Mouse (Mus musculus) MEL (cell line): ENCODE measurements around the gene Plcb4. TPM values are rescaled to one million over a fixed set of nuclear protein-coding genes. Genes with fewer than 3 reads are reported as not detected.

Source experiments
- DNase-seq: peaks from one replicate; pipeline ENCODE4 v3.0.0; 2011; ENCODE audit warnings: low read depth, low spot score
- H3K27ac ChIP-seq: 2 replicates; pipeline ENCODE4 v1.5.1; 2012; ENCODE audit warnings: low read depth, mild to moderate bottlenecking, control low read depth, low read length, moderate library complexity; ENCODE audit not compliant: control insufficient read depth
- H3K27me3 ChIP-seq, 2 experiments: fragments of 150-350 bp in 1 of 2; sonication (generic) in 1 of 2; 2 replicates each; pipeline ENCODE4 v1.6.1; 2012; ENCODE audit warnings: low read length in 2 of 2, mild to moderate bottlenecking in 2 of 2, improper control_type of control experiment in 1 of 2, moderate library complexity in 1 of 2; ENCODE audit not compliant: insufficient read depth in 2 of 2, control insufficient read depth in 1 of 2
- H3K36me3 ChIP-seq, 2 experiments: 2 replicates each; pipeline ENCODE4 v1.6.1; 2012 to 2014; ENCODE audit warnings: low read length in 2 of 2, improper control_type of control experiment in 1 of 2, inconsistent platforms in 1 of 2, mild to moderate bottlenecking in 1 of 2; ENCODE audit not compliant: insufficient read depth in 2 of 2, control insufficient read depth in 1 of 2
- H3K4me1 ChIP-seq, 2 experiments: fragments of 150-350 bp in 1 of 2; sonication (generic) in 1 of 2; 2 replicates each; pipeline ENCODE4 v1.6.1; 2012; ENCODE audit warnings: low read length in 2 of 2, improper control_type of control experiment in 1 of 2, mild to moderate bottlenecking in 1 of 2; ENCODE audit not compliant: insufficient read depth in 2 of 2, control insufficient read depth in 1 of 2
- H3K4me3 ChIP-seq, 2 experiments: fragments of 150-350 bp in 1 of 2; sonication (generic) in 1 of 2; 2 replicates each; pipeline ENCODE4 v1.5.1; 2012; ENCODE audit warnings: low read depth in 2 of 2, low read length in 2 of 2, mild to moderate bottlenecking in 2 of 2, moderate library complexity in 2 of 2, control low read depth in 1 of 2, improper control_type of control experiment in 1 of 2; ENCODE audit not compliant: control insufficient read depth in 1 of 2, insufficient read depth in 1 of 2
- H3K79me2 ChIP-seq: 2 replicates; pipeline ENCODE4 v1.6.1; 2012; ENCODE audit warnings: mild to moderate bottlenecking, low read length, moderate library complexity; ENCODE audit not compliant: control insufficient read depth, poor library complexity, insufficient read depth
- H3K9ac ChIP-seq: 2 replicates; pipeline ENCODE4 v1.6.1; 2012; ENCODE audit warnings: low read depth, mild to moderate bottlenecking, control low read depth, low read length, moderate library complexity; ENCODE audit not compliant: control insufficient read depth, poor library complexity, severe bottlenecking
- H3K9me3 ChIP-seq: fragments of 150-350 bp; sonication (generic); replicated peaks from 2 replicates; pipeline ENCODE4 v1.6.1; 2012; ENCODE audit warnings: mild to moderate bottlenecking, low read length, improper control_type of control experiment, moderate library complexity; ENCODE audit not compliant: insufficient read depth
- CHD1 ChIP-seq: IDR thresholded peaks from 2 replicates; pipeline ENCODE4 v1.6.1; 2012; ENCODE audit warnings: low read depth, mild to moderate bottlenecking, inconsistent platforms, low read length, improper control_type of control experiment
- EP300 ChIP-seq, 2 experiments: IDR thresholded peaks; 2 replicates each; pipeline ENCODE4 v1.6.1; 2011; ENCODE audit warnings: improper control_type of control experiment in 2 of 2, low read length in 2 of 2, low read depth in 1 of 2, mild to moderate bottlenecking in 1 of 2
- GABPA ChIP-seq: IDR thresholded peaks from 2 replicates; pipeline ENCODE4 v1.6.1; 2012; ENCODE audit warnings: low read depth, mild to moderate bottlenecking, inconsistent platforms, low read length, improper control_type of control experiment, moderate library complexity
- JUND ChIP-seq: IDR thresholded peaks from 2 replicates; pipeline ENCODE4 v1.6.1; 2011; ENCODE audit warnings: low read depth, mild to moderate bottlenecking, improper control_type of control experiment, low read length
- KAT2A ChIP-seq: conservative IDR thresholded peaks from 2 replicates; pipeline ENCODE4 v1.6.1; 2012; ENCODE audit warnings: low read depth, low read length, improper control_type of control experiment, inconsistent platforms
- MAZ ChIP-seq: IDR thresholded peaks from 2 replicates; pipeline ENCODE4 v1.6.1; 2012; ENCODE audit warnings: low read depth, mild to moderate bottlenecking, inconsistent platforms, low read length, improper control_type of control experiment
- NELFE ChIP-seq: IDR thresholded peaks from 2 replicates; pipeline ENCODE4 v1.6.1; 2011; ENCODE audit warnings: low read depth, low read length, improper control_type of control experiment
- POLR2AphosphoS5 ChIP-seq: IDR thresholded peaks from 2 replicates; pipeline ENCODE4 v1.6.1; 2012; ENCODE audit warnings: low read depth, borderline replicate concordance, mild to moderate bottlenecking, inconsistent platforms, low read length, moderate library complexity, mixed read lengths
- RCOR1 ChIP-seq: IDR thresholded peaks from 2 replicates; pipeline ENCODE4 v1.6.1; 2012; ENCODE audit warnings: low read depth, mild to moderate bottlenecking, inconsistent platforms, low read length, improper control_type of control experiment
- ZKSCAN1 ChIP-seq: IDR thresholded peaks from 2 replicates; pipeline ENCODE4 v1.6.1; 2012; ENCODE audit warnings: low read depth, mild to moderate bottlenecking, inconsistent platforms, low read length, improper control_type of control experiment, moderate library complexity
- ZNF384 ChIP-seq: IDR thresholded peaks from 2 replicates; pipeline ENCODE4 v1.6.1; 2012; ENCODE audit warnings: low read depth, mild to moderate bottlenecking, inconsistent platforms, low read length, improper control_type of control experiment
- polyA plus RNA-seq, 2 experiments: library from polyadenylated mRNA; stranded (reverse) in 1 of 2; unstranded in 1 of 2; fragments of >175 nt in 1 of 2; fragments of >200 nt in 1 of 2; gene quantifications; 2 replicates each; pipeline versions ENCODE4 v1.2.1 to v1.2.4; 2012; ENCODE audit warnings: low replicate concordance in 2 of 2, low read depth in 1 of 2; ENCODE audit not compliant: insufficient read length in 2 of 2, insufficient read depth in 1 of 2, missing spikeins in 1 of 2
- total RNA-seq: library from RNA; depleted of rRNA; stranded (reverse); fragments of 300-350 nt; gene quantifications from 2 replicates; pipeline ENCODE4 v1.2.3, GENCODE M21; 2012

Gene Plcb4
- total and polyA plus RNA-seq, 3 experiments = not detected

DNA sequence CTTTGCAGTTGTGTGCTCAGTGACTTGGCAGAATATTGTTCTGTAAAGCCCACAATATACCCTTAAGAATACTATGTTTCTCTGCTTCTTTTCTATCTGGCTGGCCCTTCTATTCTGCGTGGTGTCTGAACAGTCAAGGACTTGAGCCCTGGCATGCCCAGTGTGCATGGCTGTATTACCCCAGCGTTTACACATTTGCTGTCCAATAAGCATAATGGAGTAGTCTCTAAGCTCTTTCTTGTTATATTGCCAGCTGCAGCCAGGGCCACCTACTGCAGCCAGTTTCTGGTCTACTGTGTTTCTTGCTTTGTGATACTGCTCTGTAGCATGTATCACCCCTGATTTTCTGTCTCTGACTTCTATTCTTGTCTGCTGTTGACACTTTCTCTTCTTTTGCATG lies 166.8 kb downstream of the Plcb4 start:
- TF ChIP-seq JUND (no peak), CHD1 (no peak), EP300 (IDR thresholded peaks at IDR 0.05; ENCODE audit: low read depth in 1 of 2, low read length in 2 of 2) (no peak), POLR2AphosphoS5 (no peak), MAZ (no peak), KAT2A (no peak), RCOR1 (no peak), NELFE (no peak), ZNF384 (no peak)
- DNase-seq = no peak
- Histone ChIP-seq H3K4me3 (no peak overlapping the region), H3K9me3 (no peaks in the 10 kb centered on the region), H3K9ac (no peak overlapping the region), H3K27me3 (no peaks in the 10 kb centered on the region), H3K27ac (no peak overlapping the region), H3K4me1 (no peaks in the 10 kb centered on the region), H3K36me3 (no peaks in the 10 kb centered on the region), H3K79me2 (no peaks in the 10 kb centered on the region)

DNA sequence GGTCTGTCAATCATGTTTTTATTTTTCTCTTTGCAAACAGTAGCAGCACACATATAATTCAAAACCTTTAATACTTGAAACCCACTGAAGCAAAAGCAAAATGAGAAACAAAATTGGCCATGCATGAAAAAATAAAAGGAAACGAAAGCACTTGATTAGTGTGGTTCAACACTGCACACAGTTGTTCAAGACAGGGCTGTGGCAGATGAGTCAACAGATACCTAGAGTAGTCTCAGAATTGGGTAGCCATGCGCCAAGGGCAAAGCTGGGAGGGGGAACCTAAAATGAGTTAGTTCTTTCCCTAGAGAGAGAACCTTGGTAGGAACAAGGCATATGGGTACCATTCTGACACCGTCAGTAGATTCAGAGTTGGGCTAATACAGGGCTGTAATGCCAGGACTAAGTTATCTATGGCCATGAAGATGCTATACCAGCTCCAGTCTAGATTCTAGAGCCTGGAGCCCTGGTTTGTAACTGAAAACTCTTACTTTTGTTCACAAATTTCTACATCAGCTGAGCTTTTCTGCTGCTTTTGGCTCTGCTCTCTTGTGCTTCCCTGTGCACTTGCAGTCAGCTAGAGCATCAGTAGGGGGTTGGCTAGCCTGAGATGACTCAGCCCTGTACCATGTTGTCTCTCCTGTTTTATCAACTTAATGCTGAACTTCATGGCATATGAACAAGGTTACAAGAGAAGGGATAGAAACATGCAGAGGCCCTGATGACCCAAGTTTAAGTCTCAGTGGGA lies 168.0 kb downstream of the Plcb4 start:
- DNase-seq = no peak
- Histone ChIP-seq H3K4me1 (no peaks in the 10 kb centered on the region), H3K9me3 (no peaks in the 10 kb centered on the region), H3K4me3 (no peak overlapping the region), H3K27ac (no peak overlapping the region), H3K36me3 (no peaks in the 10 kb centered on the region), H3K79me2 (no peaks in the 10 kb centered on the region), H3K9ac (no peak overlapping the region), H3K27me3 (no peaks in the 10 kb centered on the region)
- TF ChIP-seq MAZ = no peak
- no peak for TF ChIP-seq GABPA
- no peak for TF ChIP-seq ZKSCAN1

DNA sequence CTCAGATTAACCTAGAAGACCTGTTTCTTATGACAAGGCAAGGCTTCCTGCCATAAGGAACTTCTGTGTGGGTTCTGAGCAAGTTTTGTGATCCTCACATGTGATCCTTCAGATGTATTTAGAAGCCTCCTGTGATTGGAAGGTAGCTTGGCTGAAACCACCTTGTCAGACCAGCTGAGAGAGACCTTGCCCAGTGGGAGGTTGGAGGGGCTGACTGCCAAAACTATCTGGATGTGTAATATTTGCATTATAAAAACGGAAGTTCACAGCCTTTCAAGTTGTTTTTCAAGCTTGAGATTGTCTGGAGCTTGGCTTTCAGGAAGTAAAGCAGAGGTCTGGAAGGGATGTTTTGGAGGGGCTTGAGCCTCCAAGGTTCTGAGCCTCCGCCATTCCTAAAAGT lies 169.6 kb downstream of the Plcb4 start:
- Histone ChIP-seq H3K36me3 (no peaks in the 10 kb centered on the region), H3K9me3 (no peaks in the 10 kb centered on the region), H3K4me1 (no peaks in the 10 kb centered on the region), H3K79me2 (no peaks in the 10 kb centered on the region), H3K9ac (no peak overlapping the region), H3K27me3 (no peaks in the 10 kb centered on the region), H3K4me3 (no peak overlapping the region), H3K27ac (no peak overlapping the region)
- no peak for DNase-seq
- TF ChIP-seq POLR2AphosphoS5 = no peak
